Mouse (Mus musculus): ENCODE measurements at regions not wholly inside any gene's neighbourhood (a gene's known extent, or its start where the extent isn't known, plus 50 kb on each side); places are given as distances from the start of the nearest gene placed in this dataset.

DNA sequence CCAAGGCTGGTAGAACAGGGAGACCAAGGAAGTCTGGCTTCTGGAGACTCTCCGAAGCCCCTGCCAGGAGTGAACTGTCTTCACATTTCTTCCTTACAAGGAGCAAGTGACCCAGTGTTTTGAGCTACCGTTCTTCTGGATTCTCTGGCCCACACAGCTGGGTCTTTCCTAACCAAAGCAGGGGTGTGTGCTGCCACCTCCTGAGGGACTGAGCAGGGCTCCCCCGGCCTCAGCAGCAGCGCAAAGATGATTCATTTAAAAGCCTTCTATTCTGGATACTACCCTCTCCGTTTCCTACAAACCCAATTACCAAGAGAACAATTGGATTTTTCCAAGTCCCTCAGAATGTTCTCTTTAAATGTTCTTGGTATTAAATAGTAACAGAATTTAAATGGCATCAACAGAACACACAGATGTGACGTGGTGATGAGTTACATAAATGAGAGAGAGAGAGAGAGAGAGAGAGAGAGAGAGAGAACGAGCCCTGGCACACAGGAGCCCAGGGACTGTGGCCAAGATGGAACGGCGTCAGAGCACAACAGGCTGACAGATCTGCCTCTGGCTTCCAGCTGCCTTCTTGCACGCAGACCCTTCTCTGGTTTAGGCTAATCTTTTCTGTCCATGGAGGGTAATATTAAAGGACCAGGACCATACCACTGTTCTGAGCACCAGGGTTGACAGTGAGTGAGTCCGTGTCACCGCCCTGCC is 191.6 kb downstream of the Agtpbp1 start:
- no peak for DNase-seq

DNA sequence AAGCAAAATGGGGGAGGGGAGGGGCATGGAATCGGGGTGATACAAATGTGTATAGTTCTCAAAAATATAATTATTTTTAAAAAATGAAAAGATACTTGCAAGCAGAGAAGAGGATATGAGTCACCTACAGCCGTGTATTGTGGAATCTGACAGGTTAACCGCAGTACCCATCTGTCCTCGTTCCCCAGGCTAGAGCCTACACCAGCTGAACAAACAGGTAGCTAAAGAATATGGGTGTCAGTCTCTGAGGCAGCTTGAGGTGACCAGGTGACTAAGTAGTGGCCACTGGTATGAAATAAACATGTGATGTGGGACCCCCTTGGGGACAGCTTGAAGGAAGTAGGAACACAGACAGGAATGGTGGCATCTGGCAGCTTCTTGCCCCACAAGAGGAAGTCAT is 192.2 kb downstream of the Agtpbp1 start:
- DNase-seq = no peak

DNA sequence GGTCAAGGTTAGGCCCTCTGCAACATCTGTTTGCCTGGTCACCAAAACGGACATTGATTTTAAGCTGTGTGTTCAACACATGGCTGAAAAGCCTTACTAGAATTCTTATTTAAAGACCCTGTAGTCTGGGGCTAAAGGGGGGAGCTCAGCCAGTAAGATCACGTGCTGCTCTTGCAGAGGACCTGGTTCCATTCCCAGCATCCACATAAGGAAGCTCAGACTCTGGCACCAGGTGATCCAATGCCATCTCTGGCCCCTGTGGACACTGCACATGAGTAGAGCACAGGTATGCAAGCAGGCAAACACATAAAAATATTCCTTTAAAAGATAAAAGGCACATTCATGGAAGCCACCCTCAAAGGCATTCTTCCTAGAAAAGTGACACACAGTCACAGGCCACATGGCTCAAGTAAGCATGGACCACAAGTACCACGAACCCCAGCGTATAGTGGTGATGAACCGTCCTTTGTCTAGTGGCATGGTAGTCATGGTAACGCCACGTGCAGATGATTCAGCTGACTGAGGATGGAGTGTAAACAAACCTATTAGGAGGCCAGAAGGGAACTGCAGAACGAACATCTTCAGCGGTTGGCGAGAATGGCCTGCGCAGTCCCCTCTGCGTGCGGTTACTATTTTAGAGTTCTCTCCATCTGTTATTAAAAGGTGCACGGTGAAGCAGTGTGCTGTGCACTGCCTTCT is 197.3 kb downstream of the Agtpbp1 start:
- no peak for DNase-seq

DNA sequence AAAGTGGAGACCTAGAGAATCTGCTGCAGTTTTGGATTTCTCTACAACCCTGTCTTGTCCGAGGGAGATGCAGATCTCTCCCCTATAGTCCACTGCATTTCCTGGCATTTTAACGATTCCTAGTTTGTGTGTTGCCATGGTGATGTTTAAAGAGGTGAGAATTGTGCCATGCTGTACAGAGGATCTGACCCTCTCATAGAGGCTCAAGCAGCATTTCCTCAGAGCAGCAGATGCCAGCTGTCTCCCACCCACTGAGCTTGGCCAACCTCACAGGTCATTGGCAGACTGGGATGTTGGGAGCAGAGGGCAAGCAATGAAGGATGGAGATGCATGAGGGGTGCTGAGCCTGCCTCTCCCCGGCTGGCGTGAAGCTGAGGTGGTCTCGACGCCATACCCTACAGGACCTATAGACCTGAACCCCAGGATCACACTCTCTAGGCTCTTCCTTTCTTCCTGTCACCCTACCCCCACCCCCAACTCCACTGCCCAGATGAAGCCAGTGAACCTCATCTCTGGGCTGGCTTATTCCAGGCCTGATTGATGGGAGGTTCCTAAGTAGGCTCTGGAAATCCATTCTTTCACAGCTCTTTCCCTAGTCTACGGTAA is 198.0 kb downstream of the Agtpbp1 start:
- DNase-seq = no peak

DNA sequence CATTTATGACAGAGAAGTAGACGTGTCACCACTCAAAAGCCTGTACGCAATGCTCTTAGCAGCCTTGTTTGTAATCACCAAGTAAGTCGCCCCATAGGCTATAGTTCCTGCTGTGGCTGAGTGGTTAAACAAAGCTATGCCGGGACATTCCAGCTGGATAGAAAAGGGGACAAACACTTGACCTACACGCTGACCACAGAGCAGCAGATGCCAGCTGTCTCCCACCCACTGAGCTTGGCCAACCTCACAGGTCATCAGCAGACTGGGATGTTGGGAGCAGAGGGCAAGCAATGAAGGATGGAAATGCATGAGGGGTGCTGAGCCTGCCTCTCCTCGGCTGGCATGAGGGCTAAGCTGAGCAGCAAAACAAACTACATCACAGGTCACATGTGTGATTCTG is 199.2 kb downstream of the Agtpbp1 start:
- no peak for DNase-seq

DNA sequence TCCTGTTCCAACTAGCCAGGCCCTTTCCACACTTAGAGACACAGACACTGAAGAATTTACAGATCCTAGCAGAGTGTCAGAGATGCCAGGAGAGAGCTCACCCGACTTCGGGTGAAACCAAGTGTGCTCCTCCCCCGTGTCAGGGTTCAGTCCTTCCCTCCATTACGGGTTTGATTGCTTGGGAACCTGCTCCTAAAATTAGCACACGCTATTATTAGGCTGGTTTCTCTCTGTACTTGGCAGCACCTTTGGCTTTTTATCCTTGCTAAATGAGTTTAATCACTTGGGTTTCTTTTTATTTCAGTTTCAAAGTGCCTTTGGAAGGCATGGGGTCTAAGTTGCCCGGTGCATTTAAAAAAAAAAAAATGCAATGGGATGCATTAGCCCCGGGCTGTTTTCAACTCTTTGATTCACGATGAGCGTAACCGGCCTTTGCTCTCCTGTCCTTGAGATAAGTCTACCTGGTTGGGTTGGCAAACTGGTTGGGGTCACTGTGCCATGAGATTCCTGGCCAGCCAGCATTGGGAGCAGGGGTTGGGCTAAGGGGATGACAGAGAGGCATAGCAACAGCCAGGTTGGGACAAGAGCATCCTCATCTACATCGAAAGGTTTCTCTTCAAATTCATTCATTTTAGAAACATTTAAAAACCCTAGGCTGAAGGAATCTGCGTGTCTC is 214.7 kb downstream of the Agtpbp1 start:
- no peak for DNase-seq

DNA sequence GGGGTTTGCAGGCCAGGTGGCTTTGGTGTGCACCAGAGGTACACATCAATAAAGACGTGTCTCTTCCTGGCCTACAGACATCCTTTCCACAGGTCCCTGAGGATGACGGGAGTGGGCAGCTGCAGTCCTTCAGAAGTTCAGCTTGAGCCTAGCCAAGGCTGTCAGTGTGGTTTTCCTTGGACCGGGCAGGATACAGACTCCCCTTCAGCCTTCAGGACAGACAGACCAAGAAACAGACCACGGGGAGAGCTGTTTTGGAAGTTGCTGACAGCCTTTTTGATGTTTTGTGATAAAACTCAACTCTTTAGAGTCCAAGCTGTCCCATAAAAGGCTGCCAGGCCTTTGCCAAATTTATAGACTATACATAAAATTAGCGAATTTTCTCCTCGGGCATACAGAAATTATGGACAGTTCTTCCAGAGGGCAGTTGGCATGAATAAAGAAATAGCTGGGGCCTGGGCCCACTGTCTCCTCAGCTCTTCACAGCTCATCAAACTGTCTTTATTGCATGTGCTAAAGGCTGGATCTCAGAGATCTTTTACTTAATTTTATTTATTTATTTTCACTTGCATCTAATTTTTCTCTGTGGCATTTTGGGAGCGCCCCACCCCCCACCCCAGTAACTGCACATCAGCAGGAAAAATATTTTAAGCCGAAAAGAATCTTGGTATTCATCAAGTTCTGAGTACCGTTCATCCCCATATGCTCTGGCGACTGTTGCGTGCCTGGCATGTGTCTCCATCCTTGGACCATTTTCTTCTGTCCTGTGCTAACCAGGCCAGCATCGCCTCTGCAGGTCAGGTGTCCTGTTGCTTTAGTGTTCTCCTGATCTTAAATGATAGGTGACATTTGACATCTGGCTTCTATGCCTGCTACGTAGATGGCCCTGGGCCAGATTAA is 216.2 kb downstream of the Agtpbp1 start:
- DNase-seq = no peak

DNA sequence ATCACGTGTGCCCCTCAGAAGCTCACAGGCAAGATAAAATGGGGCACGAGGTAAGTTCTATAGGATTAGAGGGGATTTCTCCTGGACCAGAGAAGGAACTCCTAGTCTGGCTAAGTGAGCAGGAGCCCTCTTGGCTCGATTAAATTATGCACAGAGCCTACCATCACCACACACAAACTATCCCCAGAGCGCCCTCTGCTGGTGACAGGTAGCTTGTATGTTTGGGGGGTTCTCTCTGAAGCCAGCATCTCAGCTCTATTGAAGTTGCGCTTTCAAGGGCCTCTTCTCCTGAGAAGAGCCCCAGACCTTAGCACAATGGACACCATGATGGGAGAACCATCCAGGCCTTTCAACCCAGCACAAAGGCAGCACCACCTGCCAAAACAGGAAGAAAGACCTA is 219.6 kb downstream of the Agtpbp1 start:
- DNase-seq = peak; percentile 59

DNA sequence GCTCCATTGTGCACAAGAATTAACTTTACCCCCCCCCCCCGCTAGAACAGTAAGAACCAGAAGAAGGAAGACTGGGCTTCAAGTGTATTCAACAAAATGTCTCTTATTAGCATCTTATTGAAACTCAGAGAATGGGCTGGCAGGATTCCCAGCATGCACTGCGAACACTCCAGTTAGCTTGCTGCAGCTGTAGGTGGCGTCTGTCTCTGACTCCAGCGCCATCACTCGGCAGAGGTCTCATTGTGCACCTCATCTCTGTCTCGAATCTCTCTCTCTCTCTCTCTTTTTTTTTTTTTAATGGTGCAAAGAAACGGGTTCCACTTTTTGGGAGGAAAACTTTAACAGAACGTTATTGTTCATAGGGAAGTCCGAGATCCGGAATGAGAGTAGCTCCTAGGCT is 221.6 kb downstream of the Agtpbp1 start:
- no peak for DNase-seq

DNA sequence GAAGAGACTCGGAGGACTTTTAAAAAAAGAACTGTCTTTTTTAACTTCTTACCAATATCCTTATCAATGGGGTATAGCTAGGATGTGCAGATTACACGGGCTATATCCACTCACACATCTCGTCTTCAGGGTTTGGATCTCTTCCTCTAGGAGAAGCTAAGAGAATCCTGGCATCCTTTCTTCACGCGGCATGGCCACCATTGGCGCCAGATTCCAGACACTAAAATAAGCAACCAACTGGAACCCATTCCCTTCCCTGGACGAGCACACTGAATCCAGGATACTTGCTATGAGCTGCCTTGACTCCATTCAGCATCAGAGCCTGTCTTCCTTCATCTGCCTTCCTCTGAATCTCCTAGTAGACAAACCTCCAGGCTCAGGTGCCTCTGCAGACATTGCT is 223.7 kb downstream of the Agtpbp1 start:
- no peak for DNase-seq

DNA sequence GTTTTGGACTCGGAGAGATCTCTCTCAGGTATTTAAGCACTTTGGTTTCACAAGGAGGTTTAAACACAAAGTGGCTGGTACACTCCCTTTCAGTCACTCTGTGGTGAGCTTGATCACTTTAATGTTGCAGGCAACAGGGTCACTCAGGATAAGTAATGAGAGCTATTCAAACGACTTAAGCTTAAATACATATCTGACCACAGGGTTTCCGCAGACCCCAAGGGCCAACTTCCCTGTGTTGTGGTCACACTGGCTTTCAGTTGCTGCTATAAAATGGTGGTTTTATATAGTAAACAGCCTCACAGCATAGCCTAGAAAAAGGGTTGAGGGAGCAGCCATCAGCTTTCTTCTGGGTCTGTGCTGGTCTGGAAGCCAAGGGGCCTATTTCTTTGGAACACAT is 225.0 kb downstream of the Agtpbp1 start:
- no peak for DNase-seq

DNA sequence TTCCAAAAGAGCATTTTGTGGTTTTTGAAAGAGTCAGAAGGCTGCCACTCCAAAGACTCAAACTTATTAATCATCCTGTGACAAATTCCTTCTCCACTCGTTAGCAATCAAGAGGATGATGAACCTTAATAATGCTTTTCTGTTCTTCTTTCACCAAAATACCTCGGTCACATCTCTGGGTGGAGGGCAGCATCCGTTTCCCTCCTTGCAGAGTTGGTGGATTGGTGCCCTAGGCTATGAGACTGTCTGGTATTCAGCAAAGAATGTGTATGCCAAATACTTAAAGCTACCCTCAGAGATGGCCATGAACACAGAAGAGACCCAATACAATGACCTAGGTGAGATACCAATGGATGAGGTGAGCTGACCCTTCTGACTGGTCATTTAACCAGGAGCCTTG is 226.6 kb downstream of the Agtpbp1 start:
- DNase-seq = no peak

DNA sequence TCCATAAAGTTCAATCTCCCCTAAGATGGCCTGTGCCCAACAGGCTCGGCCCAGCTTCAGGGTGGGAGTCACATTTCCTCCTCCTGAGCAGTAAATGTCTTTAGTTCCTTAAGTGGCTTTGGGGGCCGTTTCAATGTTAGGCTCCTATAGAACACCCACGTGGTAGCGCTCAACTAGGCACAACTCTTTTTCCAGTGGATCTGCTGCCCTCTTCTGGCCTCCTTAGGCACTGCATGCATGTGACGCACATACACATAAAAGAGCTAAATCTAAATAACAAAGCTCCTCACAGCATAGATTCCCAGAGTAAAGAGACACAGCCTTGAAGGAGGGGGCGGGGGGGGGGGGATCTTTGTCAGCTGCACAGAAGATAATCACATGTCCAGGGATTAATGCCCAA is 233.6 kb downstream of the Agtpbp1 start:
- no peak for DNase-seq

DNA sequence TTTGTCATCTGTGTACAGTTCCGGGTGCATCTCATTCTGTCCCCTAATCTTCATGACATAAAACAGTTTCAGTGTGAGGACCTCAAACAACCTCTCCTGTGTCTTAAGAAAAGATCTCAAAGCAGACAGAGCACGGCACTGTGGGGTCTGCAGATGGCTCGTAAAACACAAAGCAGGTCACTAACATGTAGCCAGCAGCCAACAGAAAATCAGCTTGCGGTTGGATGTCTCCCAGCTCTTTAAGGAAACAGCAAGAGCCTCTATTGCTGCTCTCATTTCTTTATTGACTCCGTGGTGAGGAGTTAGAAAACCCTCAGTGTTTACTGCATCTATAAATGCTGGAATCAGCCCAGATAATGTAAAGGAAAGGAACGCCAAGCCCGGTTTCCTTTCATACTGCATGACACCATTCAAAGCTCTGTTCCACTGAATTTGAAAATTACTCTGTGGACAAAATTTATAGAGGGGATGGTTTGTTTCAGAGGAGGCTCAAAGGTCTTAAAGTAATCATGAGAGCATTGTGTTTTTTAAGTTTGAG is 234.3 kb downstream of the Agtpbp1 start:
- DNase-seq = no peak

DNA sequence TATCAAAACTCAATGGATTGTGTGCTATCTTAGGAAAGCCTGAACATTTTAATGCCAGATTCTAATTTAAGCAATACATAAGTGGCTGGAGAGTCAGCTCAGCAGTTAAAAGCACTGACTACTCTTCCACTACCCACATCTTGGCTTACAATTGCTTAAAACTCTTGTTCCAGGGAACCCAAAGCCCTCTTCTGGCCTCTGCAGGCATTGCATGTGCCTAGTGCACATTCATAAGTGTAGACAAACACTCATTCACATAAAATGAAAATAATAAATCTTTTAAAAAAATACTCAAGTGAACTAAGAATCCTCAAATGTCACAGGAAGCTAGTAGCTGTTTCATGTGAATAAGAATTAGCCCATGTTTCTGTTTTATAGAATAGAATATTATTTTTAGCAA is 236.5 kb downstream of the Agtpbp1 start:
- DNase-seq = no peak

DNA sequence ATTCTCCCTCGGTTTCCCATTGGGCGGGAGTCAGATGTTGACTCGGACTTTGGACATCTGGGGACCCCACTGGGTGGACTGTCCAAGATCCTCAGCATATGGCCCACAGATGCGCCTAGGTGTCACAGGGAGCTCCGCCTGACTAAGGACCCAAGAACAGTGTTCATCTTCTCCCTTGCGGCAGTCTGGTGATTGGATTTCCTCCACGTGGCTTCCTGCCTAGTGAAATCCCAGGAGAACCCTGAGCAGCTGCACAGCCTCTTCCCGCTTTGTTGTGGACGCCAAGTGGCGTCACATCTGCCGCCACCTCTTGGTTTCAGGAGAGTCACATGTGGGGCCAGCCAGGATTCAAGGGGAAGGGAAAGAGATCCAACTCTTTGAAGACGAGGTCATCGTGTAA is 243.2 kb downstream of the Agtpbp1 start:
- DNase-seq = no peak

DNA sequence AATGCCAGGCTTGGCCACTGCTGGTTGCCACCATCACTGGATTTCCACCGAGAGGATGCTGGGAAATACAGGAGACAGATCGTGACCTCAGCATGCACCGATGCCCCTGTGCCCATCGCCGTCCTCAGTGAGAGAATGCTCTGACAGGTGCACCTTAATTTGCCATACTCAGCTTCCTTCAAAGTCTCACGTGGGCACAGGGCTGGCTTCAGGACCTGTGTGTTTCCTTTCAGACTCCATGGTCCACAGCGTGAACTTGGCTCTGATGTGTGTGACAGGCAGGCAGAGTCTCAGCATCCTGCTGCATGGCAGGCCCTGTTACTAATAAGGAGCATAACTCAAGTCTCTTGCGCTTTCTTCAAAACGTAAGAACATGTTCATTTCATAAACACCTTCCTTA is 246.6 kb downstream of the Agtpbp1 start:
- no peak for DNase-seq

DNA sequence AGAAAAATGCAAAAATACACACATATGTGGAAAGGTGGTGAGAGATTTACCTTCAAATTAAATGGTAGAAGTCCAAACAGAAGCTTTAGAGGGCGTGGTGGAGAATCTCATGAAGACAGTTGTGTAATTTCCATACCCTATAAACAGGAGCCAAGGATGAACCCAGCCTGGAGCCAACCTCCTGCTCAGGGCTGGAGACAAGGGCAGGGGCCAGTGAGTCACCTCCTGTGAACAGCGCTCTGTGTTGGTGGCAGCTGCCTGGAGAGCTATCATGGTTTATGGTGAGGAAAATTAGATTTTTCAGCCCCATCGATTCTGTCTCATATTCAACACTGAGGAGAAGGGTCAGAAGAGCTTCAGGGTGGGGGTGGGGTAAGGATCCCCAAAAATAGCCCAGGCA is 261.1 kb downstream of the Agtpbp1 start:
- DNase-seq = no peak

DNA sequence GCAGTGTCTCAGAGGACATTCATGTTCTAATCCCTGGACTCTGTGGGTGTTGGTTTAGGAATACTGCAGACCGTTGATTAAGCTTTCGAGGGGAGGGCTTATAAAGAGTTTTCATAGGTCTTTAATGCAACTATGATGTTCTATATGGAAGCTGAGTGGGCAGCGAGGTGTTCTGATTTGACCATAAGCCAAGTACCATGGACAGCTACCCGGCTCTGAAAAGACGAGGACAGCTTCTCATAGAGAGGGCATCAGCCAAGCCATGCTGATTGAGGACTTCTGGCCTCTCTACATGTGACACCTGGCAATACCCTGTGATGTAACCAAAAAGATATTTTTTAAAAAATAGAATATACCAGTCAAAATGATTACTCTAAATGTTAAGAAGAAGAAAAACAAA is 261.6 kb downstream of the Agtpbp1 start:
- no peak for DNase-seq

DNA sequence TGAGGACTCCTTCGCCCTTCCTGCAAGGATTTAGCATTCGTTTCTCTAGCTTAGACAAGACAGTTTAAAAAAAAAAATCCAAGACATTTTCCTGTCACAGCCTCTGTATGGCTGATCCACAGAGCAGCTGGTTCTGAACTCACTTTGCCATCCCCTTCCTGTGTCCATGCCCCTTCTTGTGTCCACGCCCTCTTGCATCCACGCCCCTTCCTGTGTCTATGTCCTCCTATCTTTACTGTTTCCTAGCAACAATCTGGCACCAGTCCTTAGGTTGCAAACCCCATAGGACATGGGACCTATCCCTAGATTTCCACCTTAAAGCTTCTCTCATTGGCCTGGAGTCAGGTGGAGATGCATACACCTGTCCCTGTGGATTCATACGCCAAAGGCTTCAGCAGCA is 264.8 kb downstream of the Agtpbp1 start:
- no peak for DNase-seq

DNA sequence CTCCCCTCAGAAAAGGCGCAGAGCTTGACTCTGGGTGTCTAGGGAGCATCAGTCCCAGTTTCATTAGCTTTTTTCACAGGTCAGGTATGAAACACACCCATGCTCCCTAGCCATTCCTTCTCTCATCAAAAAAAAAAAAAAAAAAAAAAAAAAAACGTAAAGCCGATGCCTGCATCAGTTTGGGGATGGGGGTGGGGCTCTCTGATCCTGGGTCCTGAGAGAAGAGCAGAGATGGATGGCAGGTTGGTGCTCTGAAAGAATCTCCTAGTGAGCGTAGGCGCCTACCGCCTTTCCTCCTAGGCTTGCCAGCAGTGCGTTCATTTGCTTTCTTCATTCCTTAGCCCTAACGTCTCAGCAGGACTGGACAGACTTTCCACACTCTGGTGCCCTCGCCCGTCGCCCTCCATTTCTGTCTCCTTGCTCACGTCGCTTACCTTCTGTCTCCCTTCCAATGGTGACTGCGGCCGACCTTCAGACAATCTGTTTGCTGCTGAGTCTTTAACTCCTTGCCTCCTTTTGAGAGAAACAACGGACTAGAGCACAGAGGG is 267.5 kb downstream of the Agtpbp1 start:
- DNase-seq = peak; percentile 12

DNA sequence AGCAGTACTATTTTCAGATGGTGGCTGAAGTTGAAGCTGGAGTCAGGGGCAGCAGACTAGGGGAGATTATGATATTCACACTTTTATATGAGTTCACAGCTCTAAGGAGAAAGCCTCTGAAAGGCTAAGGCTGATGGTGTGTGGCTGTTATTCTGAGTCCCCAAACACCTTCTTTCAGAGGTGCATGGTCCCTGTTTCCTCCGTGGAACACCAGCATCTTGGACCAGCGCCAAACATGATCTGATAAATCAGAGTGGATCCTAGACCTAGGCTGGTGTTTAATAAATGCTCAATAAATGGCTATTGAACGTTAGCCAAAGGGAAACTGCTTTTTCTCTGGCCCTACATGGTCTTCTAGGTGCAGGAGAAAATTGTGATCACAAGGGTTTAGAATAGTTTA is 269.2 kb downstream of the Agtpbp1 start:
- DNase-seq = no peak
